Mouse (Mus musculus) gastrocnemius, postnatal 4 days (tissue): ENCODE measurements around the gene Gm40193. TPM values are rescaled to one million over a fixed set of nuclear protein-coding genes. Genes with fewer than 3 reads are reported as not detected.
A peak's percentile ranks its signal among the peaks of the same experiment; 100 is the strongest.
"Not testable (repeated sequence)": the region's sequence is repeated elsewhere in the genome, so short reads cannot be mapped to it uniquely, and the experiment has no call there.

Experiments
- DNase-seq, 2 experiments: peaks; one replicate each; pipeline ENCODE4 v3.0.0; 2021 to 2022; ENCODE audit warnings: low spot score in 2 of 2, mixed read lengths in 2 of 2
- total RNA-seq, 2 experiments: library from RNA; stranded (reverse); gene quantifications; 2 replicates each; pipeline ENCODE4 v1.2.3; 2021

Gm40193 gene
- total RNA-seq, 2 experiments from 2014 or later: not detected

GRCm38 (mm10) chr11:70541415-70541814 lies 8.7 kb upstream of the Gm40193 start:
- no peak for DNase-seq

- no peak for DNase-seq
Measured at GRCm38 (mm10) chr11:70540928-70541327, 8.2 kb upstream of the Gm40193 start.

GRCm38 (mm10) chr11:70539877-70540587 lies 7.3 kb upstream of the Gm40193 start, which contains the start of gene Pld2:
Pld2 (plus strand) TSS chr11:70540064.
- DNase-seq: peak; percentile 72 to 87

GRCm38 (mm10) chr11:70539423-70539822 lies 6.7 kb upstream of the Gm40193 start:
- no peak for DNase-seq

- not testable (repeated sequence) for DNase-seq
Measured at GRCm38 (mm10) chr11:70531065-70531464, 1.7 kb downstream of the Gm40193 start.

- DNase-seq: no peak
Measured at GRCm38 (mm10) chr11:70528610-70529009, 4.1 kb downstream of the Gm40193 start.

- DNase-seq: no peak
Measured at GRCm38 (mm10) chr11:70526211-70526610, 6.5 kb downstream of the Gm40193 start.

- DNase-seq: no peak
Measured at GRCm38 (mm10) chr11:70525726-70526125, 7.0 kb downstream of the Gm40193 start.

- peak; percentile 55 to 84 for DNase-seq
Measured at GRCm38 (mm10) chr11:70525184-70525678, 7.5 kb downstream of the Gm40193 start, which contains the start of gene Psmb6. Psmb6 (plus strand) TSS chr11:70525367.

GRCm38 (mm10) chr11:70524782-70525181 lies 8.0 kb downstream of the Gm40193 start:
- DNase-seq: no peak

- not testable (repeated sequence) for DNase-seq
Measured at GRCm38 (mm10) chr11:70523306-70523989, 9.3 kb downstream of the Gm40193 start.

- peak; percentile 41 to 57 for DNase-seq
Measured at GRCm38 (mm10) chr11:70520178-70520769, 12.5 kb downstream of the Gm40193 start.

GRCm38 (mm10) chr11:70518923-70519322 lies 13.8 kb downstream of the Gm40193 start, which contains the start of gene Gltpd2:
Gltpd2 (plus strand) TSS chr11:70519196.
- DNase-seq: no peak

- DNase-seq: no peak
Measured at GRCm38 (mm10) chr11:70518436-70518835, 14.3 kb downstream of the Gm40193 start.

GRCm38 (mm10) chr11:70516352-70516751 lies 16.4 kb downstream of the Gm40193 start:
- no peak for DNase-seq

- no peak for DNase-seq
Measured at GRCm38 (mm10) chr11:70514288-70514687, 18.5 kb downstream of the Gm40193 start, which contains the start of gene Vmo1. Vmo1 (minus strand) TSS chr11:70514616.

GRCm38 (mm10) chr11:70513520-70513919 lies 19.2 kb downstream of the Gm40193 start:
- peak in 1 of 2 experiments; percentile 36 for DNase-seq

GRCm38 (mm10) chr11:70512709-70513342 lies 19.9 kb downstream of the Gm40193 start:
- no peak for DNase-seq

- no peak for DNase-seq
Measured at GRCm38 (mm10) chr11:70511825-70512224, 20.9 kb downstream of the Gm40193 start.

GRCm38 (mm10) chr11:70511242-70511641 lies 21.5 kb downstream of the Gm40193 start:
- no peak for DNase-seq
